Mouse (Mus musculus) cerebellum, adult 2 months (tissue): ENCODE measurements around the gene Bspry. TPM values are rescaled to one million over a fixed set of nuclear protein-coding genes. Genes with fewer than 3 reads are reported as not detected.

Experiments used
- DNase-seq, 2 experiments: peaks; one replicate each; pipeline ENCODE4 v3.0.0; 2021
- H3K27ac ChIP-seq: fragments of 200-500 bp; 2 replicates; pipeline ENCODE4 v1.5.1; 2012; ENCODE audit warnings: low read length, control low read depth, inconsistent platforms; ENCODE audit not compliant: insufficient read depth
- H3K27me3 ChIP-seq: fragments of 200-500 bp; 2 replicates; pipeline ENCODE4 v1.6.1; 2012; ENCODE audit warnings: inconsistent platforms, mild to moderate bottlenecking, low read length, moderate library complexity; ENCODE audit not compliant: control insufficient read depth, insufficient read depth
- H3K4me1 ChIP-seq: fragments of 200-500 bp; 2 replicates; pipeline ENCODE4 v1.6.1; 2011; ENCODE audit warnings: low read length; ENCODE audit not compliant: control insufficient read depth, insufficient read depth
- H3K4me3 ChIP-seq: fragments of 200-500 bp; replicated peaks from 2 replicates; pipeline ENCODE3; 2011; ENCODE audit warnings: mild to moderate bottlenecking, low read depth, low read length, control low read depth; ENCODE audit not compliant: insufficient read depth
- CTCF ChIP-seq: fragments of 200-500 bp; IDR thresholded peaks from 2 replicates; pipeline ENCODE4 v1.5.1; 2011; ENCODE audit warnings: low read depth, mild to moderate bottlenecking, control low read depth, low read length, moderate library complexity, borderline replicate concordance; ENCODE audit not compliant: insufficient read depth
- POLR2A ChIP-seq: fragments of 200-500 bp; IDR thresholded peaks from 2 replicates; pipeline ENCODE4 v1.6.1; 2011; ENCODE audit warnings: low read length, control low read depth, borderline replicate concordance; ENCODE audit not compliant: insufficient read depth
- WGBS: fragments of 180-500 bp; shearing (Covaris S2); methylation state at CpG from one replicate; pipeline ENCODE4 v1.1.7; 2018; 5-methylcytosine and 5-hydroxymethylcytosine counted together
- polyA plus RNA-seq: library from polyadenylated mRNA; depleted of rRNA; stranded (reverse); fragments of >200 nt; gene quantifications from 2 replicates; pipeline ENCODE4 v1.2.3, GENCODE M21; 2012; rRNA removed

The Bspry gene
- polyA plus RNA-seq, 1 experiment = 1.2 TPM

DNA sequence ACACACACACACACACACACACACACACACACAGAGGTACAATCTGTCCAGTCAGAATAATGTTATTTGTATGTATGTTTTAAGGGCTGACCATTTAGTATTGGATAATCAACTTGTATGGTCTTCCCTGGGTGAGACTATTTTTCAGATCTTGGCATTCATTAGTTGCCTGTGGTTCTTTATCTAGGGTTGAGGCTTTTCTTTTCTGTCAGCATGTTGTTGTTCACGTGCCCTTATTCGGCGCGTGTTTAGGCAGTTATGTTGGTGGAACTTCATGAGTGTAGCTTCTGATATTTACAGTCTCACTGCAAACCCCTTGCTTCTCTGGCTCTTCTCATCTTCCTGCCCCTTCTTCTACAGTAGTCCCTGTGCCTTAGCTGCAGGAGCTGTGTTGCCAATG is 47.8 kb downstream of the Bspry start:
- no peak for DNase-seq
- 82% methylated on average over 4 of the region's 4 CpGs for WGBS
- TF ChIP-seq CTCF (no peak), POLR2A (no peak)

DNA sequence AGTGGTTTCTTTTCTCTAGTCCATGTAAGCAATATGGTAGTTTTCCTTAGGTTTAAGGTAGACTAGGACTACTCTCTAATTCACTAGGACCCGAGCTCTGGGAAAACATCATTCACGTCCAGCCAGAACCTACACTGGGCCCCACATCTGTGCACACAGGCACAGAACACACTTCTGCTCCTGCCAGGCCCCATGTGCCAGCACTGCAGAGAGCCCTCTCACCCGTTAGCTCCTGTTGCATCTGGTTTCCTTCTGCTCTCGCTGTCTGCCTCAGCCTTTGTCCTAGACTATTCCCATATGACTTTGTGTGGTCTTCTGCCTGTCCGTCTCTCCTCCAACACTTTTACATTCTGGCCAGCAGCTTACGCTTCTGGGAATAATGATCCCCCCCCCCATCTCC is 53.9 kb downstream of the Bspry start:
- WGBS = 49% methylated on average over 6 of the region's 6 CpGs
- H3K4me3 ChIP-seq = no peak overlapping the region
- no peaks in the 10 kb centered on the region for H3K4me1 ChIP-seq
- no peak for DNase-seq
- H3K27me3 ChIP-seq = no peaks in the 10 kb centered on the region
- no peak for TF ChIP-seq CTCF
- TF ChIP-seq POLR2A = no peak
- no peak overlapping the region for H3K27ac ChIP-seq

More for the DNA sequence above, 47.8 kb downstream of the Bspry start:
- no peaks in the 10 kb centered on the region for H3K27me3 ChIP-seq
- no peak overlapping the region for H3K27ac ChIP-seq
- no peak overlapping the region for H3K4me3 ChIP-seq
- H3K4me1 ChIP-seq = peaks cover 3% of the 10 kb centered on the region; the same call in 1 of the 2 replicates

DNA sequence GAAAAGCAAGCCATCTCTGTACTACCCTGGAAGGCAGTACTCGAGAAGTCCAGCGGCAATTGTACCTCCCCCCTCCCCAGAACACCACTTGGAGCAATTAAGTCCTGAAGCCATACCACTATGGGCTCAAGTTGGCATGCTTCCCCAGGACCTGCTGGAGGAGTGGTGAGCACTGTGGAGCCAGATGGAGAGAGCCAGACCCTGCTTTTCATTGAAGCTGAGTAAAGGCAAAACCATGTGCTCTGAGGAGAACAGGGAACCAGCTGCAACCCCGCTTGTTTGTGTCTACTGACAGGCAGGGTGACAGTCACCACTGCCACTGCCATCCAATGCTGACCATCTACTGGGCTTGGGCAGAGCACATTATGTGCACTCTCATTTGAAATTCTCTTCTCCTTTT is 61.9 kb downstream of the Bspry start:
- H3K27me3 ChIP-seq = no peaks in the 10 kb centered on the region
- H3K4me3 ChIP-seq = no peak overlapping the region
- 37% methylated on average over 3 of the region's 3 CpGs for WGBS
- H3K27ac ChIP-seq = no peak overlapping the region
- DNase-seq = no peak
- TF ChIP-seq CTCF = no peak
- no peak for TF ChIP-seq POLR2A
- H3K4me1 ChIP-seq = no peaks in the 10 kb centered on the region

DNA sequence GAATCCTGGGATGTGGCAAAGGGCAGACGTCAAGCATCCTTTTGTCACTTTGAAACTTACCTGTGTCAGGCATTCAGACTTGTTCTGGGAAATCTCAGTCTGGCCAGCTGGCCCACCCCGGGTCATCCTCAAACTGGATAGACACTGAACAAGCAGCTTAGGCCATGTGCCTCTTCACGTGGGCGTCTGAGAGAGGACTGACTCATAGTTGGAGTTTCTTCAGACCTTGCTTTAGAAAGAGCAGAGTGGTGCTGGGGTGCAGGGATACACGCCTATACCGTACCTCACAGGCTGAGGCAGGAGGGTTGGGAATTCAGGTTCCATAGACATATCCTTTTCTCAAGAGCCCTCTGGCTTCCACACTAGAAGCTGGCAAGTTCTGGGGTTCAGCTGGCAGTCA is 63.9 kb downstream of the Bspry start:
- no peak for DNase-seq
- TF ChIP-seq POLR2A = no peak
- no peak for TF ChIP-seq CTCF
- Histone ChIP-seq H3K27me3 (no peaks in the 10 kb centered on the region), H3K27ac (no peak overlapping the region), H3K4me1 (no peaks in the 10 kb centered on the region), H3K4me3 (no peak overlapping the region)
- WGBS = 56% methylated on average over 6 of the region's 6 CpGs

DNA sequence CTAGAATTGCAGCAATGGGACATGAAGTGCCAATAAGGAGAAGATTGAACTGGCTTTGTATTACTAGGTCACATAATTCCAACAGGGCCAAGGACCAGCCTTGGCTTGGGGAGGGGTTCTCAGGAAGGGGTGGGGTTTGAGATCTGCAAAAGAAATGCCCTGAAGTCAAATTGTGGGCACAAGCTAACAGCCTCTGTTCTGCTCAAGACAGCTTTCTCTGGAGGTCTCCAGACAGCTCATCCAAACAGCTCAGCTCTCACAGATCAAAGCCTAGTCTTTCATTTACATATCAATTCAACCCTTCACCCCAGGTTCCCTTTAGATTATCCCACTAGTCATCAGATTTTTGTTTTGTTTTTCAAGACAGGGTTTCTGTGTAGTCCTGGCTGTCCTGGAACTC is 64.9 kb downstream of the Bspry start:
- TF ChIP-seq POLR2A = no peak
- no peak for TF ChIP-seq CTCF
- no peaks in the 10 kb centered on the region for H3K4me1 ChIP-seq
- H3K27me3 ChIP-seq = no peaks in the 10 kb centered on the region
- no peak overlapping the region for H3K27ac ChIP-seq
- H3K4me3 ChIP-seq = no peak overlapping the region
- no peak for DNase-seq

Other genes starting within 250 kb of the Bspry start
- gene Zfp37, start 249.0 kb upstream of the Bspry start, polyA plus RNA-seq = 9.6 and 10.1 TPM in 2 replicates
- gene Slc31a2, start 217.5 kb upstream of the Bspry start, polyA plus RNA-seq = 16.9 and 18.2 TPM in 2 replicates
- 26.4 and 28.5 TPM in 2 replicates for gene Fkbp15, start 119.5 kb upstream of the Bspry start, polyA plus RNA-seq
- gene Slc31a1, start 119.3 kb upstream of the Bspry start, polyA plus RNA-seq = 20.8 and 24.1 TPM in 2 replicates
- 55.0 and 65.8 TPM in 2 replicates for gene Cdc26, start 71.4 kb upstream of the Bspry start, polyA plus RNA-seq
- 20.4 and 21.2 TPM in 2 replicates for gene Prpf4, start 71.3 kb upstream of the Bspry start, polyA plus RNA-seq
- gene Rnf183, start 44.8 kb upstream of the Bspry start, polyA plus RNA-seq = 0.07 TPM in 1 of 2 replicates, not detected in the other
- gene Wdr31, start 9.2 kb upstream of the Bspry start, polyA plus RNA-seq = 3.1 and 3.9 TPM in 2 replicates
- 9.3 and 9.7 TPM in 2 replicates for gene Hdhd3, start 23.4 kb downstream of the Bspry start, polyA plus RNA-seq
- gene Alad, start 39.9 kb downstream of the Bspry start, polyA plus RNA-seq = 64.4 and 72.3 TPM in 2 replicates
- gene Pole3, start 45.0 kb downstream of the Bspry start, polyA plus RNA-seq = 31.0 and 34.5 TPM in 2 replicates
- 0.52 and 0.72 TPM in 2 replicates for gene 4933430I17Rik, start 45.3 kb downstream of the Bspry start, polyA plus RNA-seq
- gene Rgs3, start 79.8 kb downstream of the Bspry start, polyA plus RNA-seq = 92.7 and 97.5 TPM in 2 replicates